Mouse (Mus musculus) kidney, postnatal 10 days (tissue): Measurements from ENCODE around the gene Kctd4.

Experiments
- DNase-seq: peaks from one replicate; pipeline ENCODE4 v3.0.0; 2021; ENCODE audit warnings: mixed read lengths

The Kctd4 gene

DNA sequence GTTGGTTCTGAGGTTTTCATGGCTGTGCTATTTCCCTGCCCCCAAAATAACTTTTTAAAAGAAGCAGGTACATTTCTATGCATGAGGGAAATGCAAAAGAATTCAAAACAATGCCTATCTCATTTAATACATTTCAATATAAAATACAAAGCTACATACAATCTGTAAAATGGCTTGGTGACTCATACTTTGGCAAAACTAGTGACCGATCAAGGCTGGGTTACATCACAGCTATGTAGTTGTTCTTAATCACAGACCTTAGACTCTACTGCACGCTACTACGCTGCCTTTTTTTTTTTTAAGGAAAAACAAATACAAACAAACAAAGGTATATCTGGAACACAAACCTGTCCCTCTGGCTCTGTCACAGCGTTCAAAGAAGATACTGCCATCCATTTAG, 37.6 kb downstream of the Kctd4 start:
- no peak for DNase-seq

- DNase-seq = no peak
Observed at GRCm38 (mm10) chr14:75998082-75998481, 43.3 kb downstream of the Kctd4 start.

GRCm38 (mm10) chr14:76001781-76002180, 47.0 kb downstream of the Kctd4 start:
- DNase-seq = no peak

DNA sequence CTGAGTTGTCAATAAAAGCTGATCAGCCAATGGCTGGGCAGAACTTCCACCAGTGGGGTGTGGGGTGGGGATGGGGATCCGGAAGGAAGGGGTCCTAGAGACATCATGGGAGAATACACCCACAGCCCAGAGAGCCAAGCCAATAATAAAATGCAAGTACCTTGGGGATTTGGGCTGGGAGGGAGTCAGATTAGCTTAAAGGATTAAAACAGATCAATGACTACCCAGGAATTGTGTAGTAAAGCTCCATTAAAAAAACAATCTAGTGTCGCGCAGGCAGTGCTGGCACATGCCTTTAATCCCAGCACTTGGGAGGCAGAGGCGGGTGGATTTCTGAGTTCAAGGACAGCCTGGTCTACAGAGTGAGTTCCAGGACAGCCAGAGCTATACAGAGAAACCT, 50.2 kb downstream of the Kctd4 start:
- DNase-seq = no peak

- no peak for DNase-seq
Observed at GRCm38 (mm10) chr14:76008174-76008573, 53.4 kb downstream of the Kctd4 start.

DNA sequence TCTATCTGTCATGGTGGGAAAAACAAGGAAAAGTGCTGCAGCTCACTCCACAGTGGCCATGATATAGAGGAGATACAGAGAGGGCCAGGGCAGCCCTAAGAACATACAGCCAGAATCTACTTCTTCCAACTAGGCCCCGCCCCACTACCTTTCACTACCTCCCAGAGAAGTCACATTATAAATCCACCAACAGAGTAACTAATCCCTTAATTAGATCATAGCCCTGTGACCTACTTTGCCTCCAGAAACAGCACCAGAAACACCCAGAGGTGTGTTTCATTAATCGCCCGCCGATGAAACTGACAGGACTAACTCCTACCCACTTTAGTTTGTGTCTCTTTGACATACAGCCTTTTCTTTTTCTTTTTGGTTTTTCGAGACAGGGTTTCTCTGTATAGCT, 54.4 kb downstream of the Kctd4 start:
- no peak for DNase-seq

- DNase-seq = peak; percentile 95
Observed at GRCm38 (mm10) chr14:76010102-76011061, 55.6 kb downstream of the Kctd4 start, which contains the start of gene Gtf2f2. TSS of gene Gtf2f2 (minus strand) at chr14:76010865.

DNA sequence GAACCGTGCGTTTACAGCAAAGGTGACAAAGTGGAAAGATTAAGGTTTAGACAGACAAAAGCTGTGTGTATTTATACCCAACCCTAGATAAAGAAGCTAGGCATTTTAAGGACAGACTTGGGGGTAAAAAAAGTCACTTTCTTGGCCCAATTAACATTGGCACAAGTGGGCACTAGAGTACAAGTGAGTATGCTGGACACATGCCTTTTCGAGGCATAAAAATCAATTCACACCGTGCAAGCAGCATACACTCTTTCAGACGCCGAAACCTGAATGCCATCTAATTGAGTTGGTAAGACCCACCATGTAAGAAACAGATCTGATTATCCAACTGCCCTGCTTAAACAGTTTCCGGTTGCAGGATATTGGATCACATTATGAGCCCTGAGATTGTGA, 56.3 kb downstream of the Kctd4 start:
- no peak for DNase-seq

DNA sequence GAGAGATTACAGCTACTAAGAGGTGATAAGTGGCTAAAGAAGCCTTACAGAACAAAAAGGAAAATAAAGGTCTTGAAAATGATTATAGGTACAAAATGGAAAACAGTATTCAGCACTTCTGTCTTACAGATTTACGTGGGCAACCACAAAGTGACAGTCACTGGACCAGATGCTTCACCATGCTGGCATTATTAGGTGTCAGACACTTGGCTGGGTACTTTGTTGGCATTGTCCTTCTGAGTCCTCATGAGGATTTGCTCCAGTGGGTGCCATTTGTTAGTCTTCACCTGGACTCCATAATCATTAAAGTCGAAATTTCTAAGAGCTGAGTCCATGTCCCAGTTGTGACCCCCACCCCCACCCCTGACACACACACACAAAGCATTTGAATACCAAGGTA, 59.5 kb downstream of the Kctd4 start:
- DNase-seq = no peak
